Mouse (Mus musculus) right cerebral cortex, postnatal 25 days (tissue): Measurements from ENCODE around the gene Fem1b.
"Not testable (repeated sequence)": the region's sequence is repeated elsewhere in the genome, so short reads cannot be mapped to it uniquely, and the experiment has no call there.

Source experiments
- DNase-seq: peaks from one replicate; pipeline ENCODE4 v3.0.0; 2022

The Fem1b gene

DNA sequence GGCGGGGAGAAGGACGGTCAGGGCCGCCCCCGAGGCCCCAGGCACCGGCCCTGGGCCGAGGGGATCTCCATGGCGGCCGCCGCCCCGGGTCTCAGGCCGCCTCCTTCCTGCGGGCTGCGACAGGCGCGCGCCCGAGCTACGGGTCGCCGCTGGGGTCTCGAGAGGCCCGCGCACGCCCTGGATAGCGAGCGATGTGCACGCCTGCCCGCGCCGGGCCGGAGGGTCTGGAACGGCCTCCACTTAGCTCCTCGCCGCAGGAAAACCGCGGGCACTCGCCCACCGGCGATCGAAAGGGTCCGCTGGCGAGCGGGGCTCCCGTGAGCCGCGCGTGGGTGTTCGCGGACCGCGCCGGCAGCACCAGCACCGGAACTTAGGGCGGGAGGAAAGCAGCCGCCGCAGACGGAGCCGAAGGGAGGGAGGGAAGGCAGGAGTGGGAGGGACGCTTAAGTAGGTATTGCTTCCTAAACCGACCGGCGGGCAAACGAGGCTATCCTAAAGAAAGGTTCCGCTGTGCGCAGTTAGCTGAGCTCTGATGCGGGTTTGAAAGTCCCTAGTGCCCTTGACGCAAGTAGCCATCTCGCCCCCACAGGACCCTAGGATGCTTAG lies at the start of gene Fem1b:
Gene Fem1b (minus strand): TSS at position 419 of the 606 bp plus-strand sequence.
- peak; percentile 92 for DNase-seq

DNA sequence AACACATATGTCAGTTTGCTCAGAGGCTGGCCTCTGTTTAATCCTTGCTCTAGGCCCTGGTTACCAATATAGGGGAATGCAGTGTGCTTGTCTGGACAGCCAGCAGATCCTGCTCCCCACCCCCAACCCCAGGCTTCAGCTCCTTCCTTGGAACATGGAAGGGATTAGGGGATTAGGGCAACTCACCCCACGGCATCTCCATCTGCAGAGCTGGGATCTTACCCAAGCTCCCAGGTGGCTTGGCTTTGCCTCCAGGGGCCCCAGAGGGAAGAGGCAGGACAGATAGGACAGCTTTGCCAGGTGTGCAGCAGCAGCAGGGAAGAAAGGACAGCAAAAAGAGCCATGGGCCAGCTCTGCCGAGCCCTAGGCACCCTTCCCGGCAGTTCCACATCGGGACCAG lies 49.1 kb upstream of the Fem1b start:
- no peak for DNase-seq

DNA sequence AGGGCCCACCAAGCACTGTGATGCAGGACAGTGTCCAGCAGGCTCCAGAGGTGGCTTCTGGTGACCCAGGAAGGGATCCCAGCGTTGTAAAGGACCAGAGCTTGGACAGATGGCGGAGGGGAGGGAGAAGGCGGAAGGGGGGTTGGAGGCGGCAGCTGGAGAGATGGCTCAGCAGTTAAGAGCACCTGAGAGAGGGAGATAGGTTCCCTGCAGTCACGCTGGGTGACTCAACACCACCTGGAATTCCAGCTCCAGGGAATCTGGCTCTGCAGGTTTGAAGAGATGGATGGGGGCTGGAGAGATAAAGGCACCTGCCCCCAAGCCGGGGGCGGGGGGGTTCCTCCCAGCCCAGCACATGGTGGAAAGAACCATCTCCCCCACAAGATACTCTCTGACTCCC lies 48.4 kb upstream of the Fem1b start:
- not testable (repeated sequence) for DNase-seq

DNA sequence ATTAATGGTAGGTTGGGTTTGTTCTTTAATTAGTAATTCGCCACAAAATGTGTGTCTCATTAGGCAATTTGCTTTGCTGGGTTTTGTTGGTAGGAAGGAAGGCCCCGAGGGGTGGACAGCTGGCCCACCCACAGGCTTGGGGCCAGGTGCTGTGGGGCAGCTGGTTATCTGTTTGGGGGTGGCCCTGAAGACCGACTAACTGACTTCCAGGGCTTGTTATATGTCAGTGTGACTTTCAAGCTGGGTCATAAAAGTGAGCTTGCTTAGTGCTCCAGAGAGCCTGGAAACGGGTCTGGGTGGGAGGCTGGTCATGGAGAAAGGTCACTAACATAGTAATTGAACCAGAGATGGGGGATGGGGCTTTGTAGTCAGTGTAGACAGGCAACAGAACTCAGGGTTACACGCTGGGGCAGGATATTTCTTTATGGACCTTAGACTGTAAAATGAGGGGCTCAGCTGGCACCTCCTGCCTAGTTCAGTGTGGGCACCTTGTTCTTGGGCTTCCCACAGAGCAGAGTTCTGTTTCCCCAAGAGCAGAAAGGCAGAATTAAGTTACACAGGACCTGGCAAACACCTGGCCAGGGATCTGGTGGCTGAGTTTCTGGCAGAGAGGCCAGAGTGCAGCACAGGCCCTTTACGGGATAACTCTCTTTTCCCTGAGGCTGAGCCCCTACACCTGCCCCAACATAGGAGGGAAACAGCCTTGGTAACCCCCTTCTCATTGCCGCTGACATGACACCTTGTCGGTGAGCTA lies 46.7 kb upstream of the Fem1b start:
- DNase-seq, result no peak

DNA sequence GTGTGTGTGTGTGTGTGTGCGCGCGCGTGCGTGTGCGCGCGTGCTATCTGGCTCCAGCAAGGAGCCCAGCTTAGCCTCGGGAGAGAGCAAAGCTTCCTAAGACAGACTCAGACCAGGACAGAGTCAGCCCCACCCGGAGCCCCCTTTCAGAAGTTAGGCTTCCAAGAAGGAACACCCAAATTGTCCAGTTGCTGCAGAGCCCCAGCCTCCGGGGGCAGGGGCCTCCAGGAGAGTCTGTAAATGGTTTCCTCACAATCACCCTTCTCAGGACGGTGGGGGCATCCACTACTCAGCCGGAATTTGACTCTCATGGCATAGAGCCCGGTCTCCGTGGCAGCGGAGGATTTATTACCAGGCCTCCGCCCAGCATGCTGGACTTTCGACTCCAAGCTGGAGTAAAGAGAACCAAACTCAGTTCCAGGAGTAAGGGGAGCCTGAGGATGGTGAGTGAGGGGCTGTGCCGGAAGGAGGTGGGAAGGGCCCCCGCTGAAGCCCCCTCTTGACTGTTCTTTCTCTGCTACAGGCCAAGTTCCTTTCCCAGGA lies 46.1 kb upstream of the Fem1b start, which contains the start of gene Calml4:
Gene Calml4 (plus strand): TSS at position 362 of the 543 bp plus-strand sequence.
- DNase-seq, result no peak

DNA sequence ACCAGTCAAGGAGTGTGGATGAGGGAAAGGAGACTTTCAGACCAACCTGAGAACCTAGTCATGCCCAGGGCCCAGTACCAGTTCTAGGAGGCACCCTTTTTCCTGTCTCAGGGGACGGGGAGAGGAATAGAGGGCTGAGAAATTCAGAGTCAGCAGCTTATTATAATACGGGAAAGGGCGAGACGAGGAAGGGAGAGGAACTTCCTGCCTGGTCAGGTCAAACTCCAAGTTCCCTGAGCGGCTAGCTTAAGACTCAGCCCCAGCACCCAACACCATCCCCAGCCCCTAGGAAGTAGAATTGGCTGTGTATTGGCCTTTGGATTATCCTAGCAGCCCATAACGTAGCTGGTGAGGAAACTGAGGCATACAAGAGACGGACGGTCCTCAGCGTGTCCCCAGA lies 45.5 kb upstream of the Fem1b start:
- DNase-seq, result no peak

DNA sequence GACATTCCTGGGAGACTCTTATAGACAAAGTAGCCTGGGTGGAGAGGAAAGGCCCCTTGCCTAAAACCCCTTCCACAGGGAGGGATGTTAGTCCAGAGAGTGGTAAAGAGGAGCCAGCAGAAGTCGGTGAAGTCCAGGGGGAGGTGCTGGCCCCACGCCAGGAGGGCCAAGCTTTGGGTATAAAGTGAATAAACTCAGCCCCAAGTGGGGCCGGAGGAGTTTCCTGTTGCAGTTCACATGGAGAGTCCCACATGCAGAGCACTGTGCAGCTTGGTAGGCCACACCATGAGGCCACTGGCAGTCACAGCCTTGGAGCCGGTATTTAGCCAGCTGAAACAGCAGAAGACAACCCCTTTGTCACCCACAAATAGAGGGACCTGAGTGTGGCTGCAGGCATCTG lies 42.7 kb upstream of the Fem1b start:
- DNase-seq, result no peak

DNA sequence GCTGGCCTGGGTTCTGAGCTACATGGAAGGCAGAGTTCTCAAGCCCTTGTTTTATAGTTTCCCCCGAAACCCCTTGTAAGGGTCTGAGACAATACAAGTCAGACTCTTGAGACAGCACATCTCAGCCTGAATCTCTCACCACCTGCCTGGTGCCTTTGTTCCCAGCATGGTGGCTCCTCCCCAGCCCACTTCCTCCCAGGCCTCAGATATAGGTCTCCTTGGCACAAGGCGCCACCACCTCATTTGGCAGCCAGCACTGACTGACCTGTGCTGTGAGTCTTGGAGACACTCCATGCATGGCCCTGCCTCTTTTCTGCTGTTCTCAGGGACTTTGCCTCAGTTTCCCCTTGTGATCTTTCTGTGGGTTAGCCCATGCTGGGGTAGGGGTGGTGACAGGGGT lies 39.8 kb upstream of the Fem1b start:
- DNase-seq, result no peak

DNA sequence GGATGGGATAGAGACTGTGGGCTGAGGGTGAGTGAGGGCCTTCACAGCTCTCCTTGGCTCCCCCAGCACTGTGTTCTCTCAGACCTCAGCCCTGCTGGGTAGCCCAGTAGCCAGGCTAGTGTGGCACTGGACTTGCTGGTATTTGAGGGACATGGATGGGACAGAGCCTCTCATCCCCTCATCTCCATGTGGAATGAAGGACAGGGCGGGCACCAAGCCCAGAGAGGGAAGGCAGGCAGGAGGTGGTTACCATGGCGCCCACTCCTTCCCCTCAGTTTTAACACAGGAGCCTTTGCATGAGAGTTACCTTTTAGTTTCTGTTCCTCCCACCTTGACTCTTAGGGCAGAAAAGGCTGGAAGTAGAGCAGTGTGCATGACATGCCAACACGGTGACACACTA lies 36.9 kb upstream of the Fem1b start:
- DNase-seq, result no peak

DNA sequence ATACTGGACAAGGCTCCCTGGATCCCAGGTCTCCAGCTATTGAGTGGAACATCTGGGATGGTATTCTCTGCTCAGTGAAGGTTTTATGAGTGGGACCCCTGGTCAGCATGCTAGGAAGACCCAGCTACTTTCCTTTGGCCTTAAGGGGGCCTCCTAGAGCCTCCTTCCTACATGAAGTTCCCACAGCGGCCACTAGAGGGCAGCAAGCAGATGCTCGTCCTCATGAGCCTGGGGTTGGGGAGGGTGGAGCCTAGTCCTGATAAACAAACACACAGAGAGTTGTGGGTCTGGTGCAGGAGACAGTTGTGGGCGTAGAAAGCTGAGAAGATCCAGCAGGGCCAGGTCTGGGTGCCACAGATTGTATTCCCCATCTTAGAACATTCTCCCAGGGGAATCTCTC lies 36.0 kb upstream of the Fem1b start:
- peak; percentile 73 for DNase-seq

DNA sequence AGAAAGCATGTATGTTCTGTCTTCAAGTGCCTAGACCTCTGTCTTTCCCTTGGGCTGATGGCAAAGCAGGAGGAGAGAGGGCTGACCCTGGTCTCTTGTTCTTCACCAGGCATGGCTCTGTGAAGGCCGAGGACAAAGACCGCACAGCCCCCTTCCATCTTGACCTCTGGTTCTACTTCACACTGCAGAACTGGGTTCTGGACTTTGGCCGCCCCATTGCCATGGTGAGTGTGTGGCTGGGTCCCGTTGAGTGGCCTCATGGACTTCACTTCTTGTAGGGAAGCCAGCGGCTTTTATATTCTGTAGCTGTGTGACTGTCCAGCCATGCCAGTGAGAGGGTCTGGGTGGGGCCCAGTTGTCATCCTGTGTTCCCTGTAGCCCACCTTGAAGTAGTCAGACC lies 32.7 kb upstream of the Fem1b start:
- no peak for DNase-seq

DNA sequence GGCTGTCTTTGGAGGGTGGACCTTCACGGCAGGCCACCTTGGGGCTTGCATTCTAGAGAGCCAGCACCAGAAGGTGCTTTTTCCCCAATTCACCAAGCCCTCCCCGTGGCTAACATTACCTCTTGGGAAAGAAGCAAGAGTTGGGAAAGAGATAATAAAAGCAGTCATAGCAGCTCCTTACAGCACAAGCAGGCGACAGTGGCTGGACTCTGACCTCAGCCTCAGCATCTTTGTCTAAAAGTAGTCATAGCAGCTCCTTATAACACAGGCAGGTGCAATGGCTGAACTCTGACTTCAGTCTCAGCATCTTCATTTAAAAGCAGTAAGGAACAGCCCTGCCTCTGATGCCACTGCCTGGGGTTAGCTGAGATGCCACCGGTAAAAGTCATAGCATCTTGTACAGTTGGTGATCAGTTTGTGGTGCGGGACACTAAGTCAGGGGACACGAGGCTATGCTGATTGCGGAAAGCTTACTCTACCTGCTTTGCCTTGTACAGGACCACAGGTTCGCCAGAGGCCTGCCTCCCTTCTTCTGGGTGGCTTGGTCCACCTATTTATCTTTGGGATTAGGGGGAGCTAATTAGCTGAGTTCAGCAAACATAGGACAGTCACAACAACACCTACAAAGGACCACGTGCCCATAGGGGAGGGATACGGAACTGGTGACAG lies 31.8 kb upstream of the Fem1b start:
- no peak for DNase-seq

DNA sequence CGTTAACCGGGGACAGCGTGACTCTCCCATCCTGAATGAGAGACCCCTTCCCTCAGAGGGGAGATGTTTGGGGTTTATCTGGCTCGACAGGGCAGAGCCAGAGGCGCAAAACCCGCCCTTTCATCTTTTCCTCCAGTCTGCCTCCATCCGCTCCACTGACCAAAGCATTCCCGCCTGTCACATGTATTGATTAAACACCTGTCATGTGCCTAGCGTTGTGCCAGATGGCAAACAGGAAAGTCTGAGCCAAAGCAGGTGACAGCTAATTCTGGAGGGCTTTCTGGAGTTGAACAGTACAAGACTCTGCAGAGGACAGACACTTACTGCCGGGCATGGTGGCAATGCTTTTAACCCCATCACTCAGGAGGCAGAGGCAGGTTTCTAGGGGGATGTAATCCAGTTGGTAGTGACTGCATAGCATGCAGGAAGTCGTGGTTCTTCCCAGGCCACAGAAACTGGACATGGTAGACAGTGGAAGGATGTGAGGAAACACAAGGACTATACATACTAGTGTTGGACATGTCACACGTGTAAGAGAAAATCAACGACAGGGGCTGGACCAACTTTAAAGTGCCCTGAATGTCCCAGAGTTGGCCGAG lies 27.5 kb upstream of the Fem1b start:
- DNase-seq, result no peak

DNA sequence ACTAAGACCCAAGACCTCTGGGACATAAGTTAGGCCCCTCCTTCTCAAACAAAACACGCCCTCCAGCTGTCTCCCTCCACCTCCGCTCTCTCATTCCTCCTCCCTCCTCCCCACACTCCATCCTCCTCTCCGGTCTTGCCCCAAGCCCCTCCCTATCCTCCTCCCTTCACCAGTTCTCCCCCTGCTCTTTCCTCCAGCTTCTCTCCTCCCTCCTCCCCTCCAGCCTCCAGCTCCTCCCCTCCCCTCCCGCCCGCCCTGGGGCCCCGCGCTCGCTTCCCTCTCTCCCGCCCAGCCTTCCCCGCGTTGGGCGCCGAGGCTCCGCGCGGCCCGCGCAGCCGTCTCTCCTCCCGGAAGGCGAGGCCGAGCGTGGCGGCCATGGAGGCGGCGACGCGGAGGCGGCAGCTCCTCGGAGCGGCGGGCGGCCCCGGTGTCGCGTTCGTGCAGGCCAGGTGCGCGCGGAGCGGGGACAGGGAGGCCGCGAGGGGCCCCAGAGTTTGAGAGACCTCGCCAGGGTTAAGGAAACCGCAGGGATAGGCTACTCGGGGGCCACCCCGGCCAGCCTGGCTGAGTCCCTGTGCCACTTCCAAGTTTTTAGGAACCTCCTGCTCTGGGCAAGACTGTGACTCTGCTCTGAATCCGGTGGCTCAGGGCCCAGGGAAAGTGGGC lies 26.9 kb upstream of the Fem1b start, which contains the start of gene Cln6:
Gene Cln6 (plus strand): TSS at position 280 of the 666 bp plus-strand sequence.
- peak; percentile 74 for DNase-seq

DNA sequence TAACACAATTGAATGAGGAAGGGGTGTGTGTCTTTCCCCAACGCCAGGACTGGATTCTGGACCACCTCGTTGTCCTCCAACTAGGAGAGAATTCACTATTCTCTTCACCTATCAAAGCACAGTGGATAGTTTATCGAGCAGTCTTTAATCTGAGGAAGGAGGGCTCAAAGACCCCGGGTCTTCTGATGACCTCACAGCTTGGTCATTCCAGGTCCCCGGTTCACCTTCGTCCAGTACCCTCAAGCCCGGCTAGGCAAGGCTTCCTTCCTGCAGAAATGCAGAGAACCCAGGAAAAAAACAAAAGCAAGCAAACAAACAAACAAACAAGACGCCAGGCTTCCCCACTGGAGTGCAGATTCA lies 26.4 kb upstream of the Fem1b start:
- DNase-seq, result no peak

DNA sequence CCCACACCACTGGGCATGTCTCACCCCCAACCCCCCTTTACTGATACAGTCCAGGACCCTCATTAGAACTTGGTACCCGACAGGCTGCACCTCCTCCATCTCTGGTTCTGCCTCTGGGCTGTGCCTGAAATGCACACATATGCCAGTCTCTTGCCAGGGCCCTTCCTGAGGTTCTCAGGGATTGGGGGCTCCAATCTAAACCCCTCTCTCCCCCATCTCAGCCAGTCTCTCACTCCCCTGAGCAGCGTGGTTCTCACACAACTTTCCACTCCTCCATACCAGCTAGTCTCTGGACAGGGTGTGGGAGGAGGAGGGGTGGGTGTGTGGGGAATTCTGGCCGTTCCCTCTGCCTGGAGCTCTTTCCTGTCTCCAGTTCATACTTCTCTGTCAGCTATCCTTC lies 25.9 kb upstream of the Fem1b start:
- no peak for DNase-seq

DNA sequence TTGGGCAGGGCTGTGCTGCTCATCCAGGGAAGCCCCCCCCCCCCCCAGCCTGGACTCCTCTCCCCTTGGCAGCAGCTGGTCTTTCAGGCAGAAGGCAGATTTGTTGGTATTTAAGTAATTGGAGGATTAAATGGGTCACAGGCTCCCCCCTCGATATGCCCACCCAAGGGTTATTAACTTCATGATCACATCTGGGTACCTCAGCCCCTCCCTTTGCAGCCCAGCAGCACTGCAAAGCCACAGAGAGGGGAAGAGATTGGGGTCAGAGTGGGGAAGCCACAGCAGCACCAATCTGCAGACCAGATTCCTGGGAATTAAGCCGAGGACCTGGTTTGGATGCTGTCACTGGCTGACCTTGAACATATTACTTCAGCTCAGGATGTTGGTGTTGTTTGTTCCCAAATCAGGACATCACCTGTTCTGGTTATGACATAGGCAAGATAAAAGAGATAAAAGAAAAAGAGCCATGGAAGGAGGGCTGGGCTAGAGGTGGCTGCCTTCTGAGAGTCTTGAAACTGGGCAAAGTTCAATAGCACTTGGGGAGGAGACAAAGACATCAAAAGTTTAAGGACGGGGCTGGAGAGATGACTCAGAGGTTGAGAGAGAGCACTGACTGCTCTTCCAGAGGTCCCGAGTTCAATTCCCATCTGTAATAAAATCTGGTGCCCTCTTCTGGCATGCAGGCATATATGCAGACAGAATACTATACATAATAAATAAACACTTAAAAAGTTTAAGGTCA lies 24.1 kb upstream of the Fem1b start:
- no peak for DNase-seq

DNA sequence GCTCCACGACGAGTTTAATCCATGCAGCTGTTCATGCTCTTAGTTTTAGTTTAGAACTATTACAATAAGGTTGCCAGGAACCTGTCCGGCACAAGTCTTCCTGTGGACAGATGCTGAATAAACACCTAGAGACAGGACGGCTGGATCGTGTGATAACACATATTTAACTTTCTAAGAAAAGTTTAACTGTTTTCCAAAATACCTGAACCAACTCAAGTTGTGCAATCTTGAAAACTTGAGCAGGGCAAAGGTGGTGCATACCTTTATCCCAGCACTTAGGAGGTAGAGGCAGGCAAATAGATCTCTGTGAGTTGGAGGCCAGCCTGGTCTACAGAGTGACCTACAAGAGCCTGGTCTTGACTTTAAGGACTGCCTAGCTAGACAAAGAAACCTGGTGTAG lies 23.2 kb upstream of the Fem1b start:
- DNase-seq, result no peak

DNA sequence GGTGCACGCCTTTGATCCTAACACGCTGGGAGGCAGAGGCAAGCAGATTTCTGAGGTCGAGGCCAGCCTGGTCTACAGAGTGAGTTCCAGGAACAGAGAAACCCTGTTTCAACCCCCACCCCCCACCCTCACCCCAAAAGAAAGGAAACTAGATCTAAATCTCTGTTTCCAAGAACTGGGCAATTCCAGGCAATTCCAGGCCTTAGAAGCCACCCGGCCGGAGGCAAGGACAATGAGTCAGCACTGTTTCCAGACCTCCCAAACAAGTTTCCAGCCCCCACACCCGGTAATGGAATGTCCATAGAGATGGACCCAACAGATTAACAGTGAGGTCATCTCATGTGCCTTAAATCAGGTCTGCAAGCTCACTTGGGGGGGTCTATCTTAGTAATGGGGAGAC lies 18.1 kb upstream of the Fem1b start:
- no peak for DNase-seq

DNA sequence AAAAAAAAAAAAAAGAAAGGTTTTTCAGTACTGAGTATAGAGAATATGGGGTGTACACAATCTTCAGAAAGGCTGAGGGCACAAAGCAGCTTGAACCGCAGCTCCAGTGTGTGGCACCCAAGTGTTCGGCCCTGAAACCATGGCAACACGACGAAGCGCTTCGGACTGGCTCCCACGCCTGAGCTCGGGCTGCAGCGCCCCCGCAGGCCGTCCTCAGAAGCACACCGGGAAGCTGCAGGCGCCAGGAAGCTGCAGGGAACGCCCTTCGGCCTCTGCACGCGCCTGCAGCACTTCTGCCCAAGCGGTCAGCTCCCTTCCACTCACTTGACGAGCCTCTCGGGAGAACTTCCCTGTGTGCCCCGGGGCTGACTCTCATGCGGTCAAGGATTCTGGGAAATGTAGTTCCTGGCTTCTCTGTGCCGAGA lies 16.9 kb upstream of the Fem1b start:
- peak; percentile 91 for DNase-seq

DNA sequence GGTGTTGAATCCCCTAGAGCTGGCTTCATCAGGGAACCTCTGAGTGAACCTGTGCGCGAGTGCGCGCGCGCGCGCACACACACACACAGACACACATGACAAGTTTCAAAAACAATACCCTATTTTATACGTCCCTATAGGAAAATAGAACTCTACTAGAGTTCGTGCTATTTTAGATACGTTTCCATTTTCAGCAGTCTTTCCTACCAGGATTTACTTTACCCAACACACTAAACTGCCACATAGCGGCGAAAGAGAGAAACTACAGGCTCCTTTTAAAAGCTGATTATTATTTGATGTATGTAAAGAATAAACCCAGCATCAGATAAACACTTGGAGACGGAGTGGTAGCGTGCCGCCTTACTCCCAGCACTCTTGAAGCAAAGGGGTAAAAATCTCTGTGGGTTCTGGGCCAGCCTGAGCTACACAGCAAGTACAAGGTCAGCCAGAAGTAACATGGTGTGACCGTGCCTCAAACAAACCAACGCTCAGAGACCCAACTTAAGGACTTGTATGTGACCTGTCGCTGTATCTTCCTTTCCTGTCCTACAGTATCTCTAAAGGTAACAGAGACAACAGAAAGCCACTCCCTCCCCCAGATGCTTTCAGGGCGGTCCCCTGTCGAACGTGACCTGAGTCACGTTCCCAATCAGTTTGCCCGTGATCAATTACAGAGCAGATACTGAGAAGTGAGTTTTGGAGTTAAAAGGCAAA lies 16.4 kb upstream of the Fem1b start:
- no peak for DNase-seq
